Mouse (Mus musculus): ENCODE measurements around the gene 2310034G01Rik. TPM values are rescaled to one million over a fixed set of nuclear protein-coding genes. Genes with fewer than 3 reads are reported as not detected.

2310034G01Rik gene
- polyA plus RNA-seq, 1 experiment = 3.4 TPM

- H3K27me3 ChIP-seq (ENCODE audit: control insufficient read depth, insufficient read depth, low read length) = peaks cover 23% of the 10 kb centered on the region
- H3K4me1 ChIP-seq (ENCODE audit: control insufficient read depth, insufficient read depth, insufficient read length, low read length) = peaks cover 11% of the 10 kb centered on the region
- H3K4me3 ChIP-seq (ENCODE audit: low read depth, low read length) = no peak overlapping the region
- 65% methylated on average over 5 of the region's 5 CpGs for WGBS
- TF ChIP-seq CTCF (IDR thresholded peaks at IDR 0.05; ENCODE audit: extremely low read depth, insufficient read length, insufficient replicate concordance, low read depth, low read length) = no peak
- TF ChIP-seq POLR2A (IDR thresholded peaks at IDR 0.05; ENCODE audit: low read depth, low read length) = no peak
- no peaks in the 10 kb centered on the region for H3K36me3 ChIP-seq (ENCODE audit: control insufficient read depth, insufficient read depth, low read length)
- no peak overlapping the region for H3K27ac ChIP-seq (ENCODE audit: insufficient read depth, low read depth, low read length)
Measured at GRCm38 (mm10) chr19:46323716-46324115, 26.4 kb downstream of the 2310034G01Rik start.

GRCm38 (mm10) chr19:46322996-46323572, 27.0 kb downstream of the 2310034G01Rik start:
- no peak overlapping the region for H3K4me3 ChIP-seq (ENCODE audit: low read depth, low read length)
- H3K4me1 ChIP-seq (ENCODE audit: control insufficient read depth, insufficient read depth, insufficient read length, low read length) = peaks cover 11% of the 10 kb centered on the region
- no peak for TF ChIP-seq CTCF (IDR thresholded peaks at IDR 0.05; ENCODE audit: extremely low read depth, insufficient read length, insufficient replicate concordance, low read depth, low read length)
- H3K36me3 ChIP-seq (ENCODE audit: control insufficient read depth, insufficient read depth, low read length) = no peaks in the 10 kb centered on the region
- WGBS = 67% methylated on average over 13 of the region's 13 CpGs
- H3K27ac ChIP-seq (ENCODE audit: insufficient read depth, low read depth, low read length) = no peak overlapping the region
- peaks cover 29% of the 10 kb centered on the region for H3K27me3 ChIP-seq (ENCODE audit: control insufficient read depth, insufficient read depth, low read length)

- H3K4me1 ChIP-seq (ENCODE audit: control insufficient read depth, insufficient read depth, insufficient read length, low read length) = peaks cover 6% of the 10 kb centered on the region
- no peak overlapping the region for H3K27ac ChIP-seq (ENCODE audit: insufficient read depth, low read depth, low read length)
- H3K36me3 ChIP-seq (ENCODE audit: control insufficient read depth, insufficient read depth, low read length) = no peaks in the 10 kb centered on the region
- WGBS = 59% methylated on average over 11 of the region's 11 CpGs
- no peak for TF ChIP-seq POLR2A (IDR thresholded peaks at IDR 0.05; ENCODE audit: low read depth, low read length)
- no peak for TF ChIP-seq CTCF (IDR thresholded peaks at IDR 0.05; ENCODE audit: extremely low read depth, insufficient read length, insufficient replicate concordance, low read depth, low read length)
- no peak overlapping the region for H3K4me3 ChIP-seq (ENCODE audit: low read depth, low read length)
- peaks cover 36% of the 10 kb centered on the region for H3K27me3 ChIP-seq (ENCODE audit: control insufficient read depth, insufficient read depth, low read length)
Measured at GRCm38 (mm10) chr19:46322144-46322995, 27.7 kb downstream of the 2310034G01Rik start.

- TF ChIP-seq POLR2A (IDR thresholded peaks at IDR 0.05; ENCODE audit: low read depth, low read length) (no peak), CTCF (IDR thresholded peaks at IDR 0.05; ENCODE audit: extremely low read depth, insufficient read length, insufficient replicate concordance, low read depth, low read length) (no peak)
- H3K27ac ChIP-seq (ENCODE audit: insufficient read depth, low read depth, low read length) = no peak overlapping the region
- no peaks in the 10 kb centered on the region; the same call in 1 of the 2 replicates for H3K4me1 ChIP-seq (ENCODE audit: control insufficient read depth, insufficient read depth, insufficient read length, low read length)
Measured at GRCm38 (mm10) chr19:46321101-46321943, 28.8 kb downstream of the 2310034G01Rik start.

GRCm38 (mm10) chr19:46320076-46320785, 29.9 kb downstream of the 2310034G01Rik start:
- Histone ChIP-seq H3K36me3 (ENCODE audit: control insufficient read depth, insufficient read depth, low read length) (no peaks in the 10 kb centered on the region), H3K27me3 (ENCODE audit: control insufficient read depth, insufficient read depth, low read length) (peaks cover 51% of the 10 kb centered on the region), H3K4me3 (ENCODE audit: low read depth, low read length) (no peak overlapping the region), H3K27ac (ENCODE audit: insufficient read depth, low read depth, low read length) (no peak overlapping the region), H3K4me1 (ENCODE audit: control insufficient read depth, insufficient read depth, insufficient read length, low read length) (no peaks in the 10 kb centered on the region; the same call in 1 of the 2 replicates)
- TF ChIP-seq CTCF (IDR thresholded peaks at IDR 0.05; ENCODE audit: extremely low read depth, insufficient read length, insufficient replicate concordance, low read depth, low read length) (no peak), POLR2A (IDR thresholded peaks at IDR 0.05; ENCODE audit: low read depth, low read length) (no peak)
- 71% methylated on average over 8 of the region's 8 CpGs for WGBS

More at GRCm38 (mm10) chr19:46321101-46321943, 28.8 kb downstream of the 2310034G01Rik start:
- no peak overlapping the region for H3K4me3 ChIP-seq (ENCODE audit: low read depth, low read length)
- 30% methylated on average over 6 of the region's 6 CpGs for WGBS
- peaks cover 47% of the 10 kb centered on the region for H3K27me3 ChIP-seq (ENCODE audit: control insufficient read depth, insufficient read depth, low read length)
- H3K36me3 ChIP-seq (ENCODE audit: control insufficient read depth, insufficient read depth, low read length) = no peaks in the 10 kb centered on the region

GRCm38 (mm10) chr19:46318586-46319378, 31.3 kb downstream of the 2310034G01Rik start:
- Histone ChIP-seq H3K27me3 (ENCODE audit: control insufficient read depth, insufficient read depth, low read length) (peaks cover 54% of the 10 kb centered on the region), H3K27ac (ENCODE audit: insufficient read depth, low read depth, low read length) (no peak overlapping the region)

More at GRCm38 (mm10) chr19:46318586-46319378, 31.3 kb downstream of the 2310034G01Rik start:
- H3K36me3 ChIP-seq (ENCODE audit: control insufficient read depth, insufficient read depth, low read length) = no peaks in the 10 kb centered on the region
- WGBS = 15% methylated on average over 16 of the region's 16 CpGs
- TF ChIP-seq POLR2A (IDR thresholded peaks at IDR 0.05; ENCODE audit: low read depth, low read length) = no peak
- TF ChIP-seq CTCF (IDR thresholded peaks at IDR 0.05; ENCODE audit: extremely low read depth, insufficient read length, insufficient replicate concordance, low read depth, low read length) = no peak
- H3K4me1 ChIP-seq (ENCODE audit: control insufficient read depth, insufficient read depth, insufficient read length, low read length) = peaks cover 6% of the 10 kb centered on the region
- no peak overlapping the region for H3K4me3 ChIP-seq (ENCODE audit: low read depth, low read length)
